Mouse (Mus musculus) midbrain, embryonic 10.5 days (tissue): Measurements from ENCODE around the gene Tnks2. TPM values are rescaled to one million over a fixed set of nuclear protein-coding genes. Genes with fewer than 3 reads are reported as not detected.
A peak's percentile ranks its signal among the peaks of the same experiment; 100 is the strongest.
"Not testable (repeated sequence)": the region's sequence is repeated elsewhere in the genome, so short reads cannot be mapped to it uniquely, and the experiment has no call there.

Source experiments
- DNase-seq: peaks from one replicate; pipeline ENCODE4 v3.0.0-alpha.2; 2017; ENCODE audit warnings: low spot score
- H3K27ac ChIP-seq: fragments of 300-500 bp; sonication (generic); replicated peaks from 2 replicates; pipeline ENCODE4 v1.5.1; 2016; ENCODE audit warnings: mild to moderate bottlenecking
- H3K27me3 ChIP-seq: fragments of 300-500 bp; sonication (generic); 2 replicates; pipeline ENCODE4 v1.6.1; 2016; ENCODE audit warnings: low read depth, mild to moderate bottlenecking; ENCODE audit not compliant: poor library complexity, severe bottlenecking
- H3K36me3 ChIP-seq: fragments of 300-500 bp; sonication (generic); 2 replicates; pipeline ENCODE4 v1.6.1; 2016; ENCODE audit warnings: mild to moderate bottlenecking, moderate library complexity
- H3K4me1 ChIP-seq: fragments of 300-500 bp; sonication (generic); 2 replicates; pipeline ENCODE4 v1.6.1; 2016
- H3K4me3 ChIP-seq: fragments of 300-500 bp; sonication (generic); 2 replicates; pipeline ENCODE4 v1.5.1; 2016; ENCODE audit warnings: mild to moderate bottlenecking, moderate library complexity
- H3K9me3 ChIP-seq: fragments of 300-500 bp; sonication (generic); replicated peaks from 2 replicates; pipeline ENCODE4 v1.6.1; 2016; ENCODE audit warnings: mild to moderate bottlenecking
- WGBS: fragments of 180-500 bp; shearing (Covaris S2); methylation state at CpG from one replicate; pipeline ENCODE4 v1.1.7; 2016; 5-methylcytosine and 5-hydroxymethylcytosine counted together
- polyA plus RNA-seq: library from polyadenylated mRNA; unstranded; fragments of >200 nt; fragmentation: Nextera tagmentation; extraction: Ambion mirVana; gene quantifications from 2 replicates; pipeline ENCODE4 v1.2.1, GENCODE M21; 2016

The Tnks2 gene
- polyA plus RNA-seq, 1 experiment from 2014 or later = 47.3 TPM

DNA sequence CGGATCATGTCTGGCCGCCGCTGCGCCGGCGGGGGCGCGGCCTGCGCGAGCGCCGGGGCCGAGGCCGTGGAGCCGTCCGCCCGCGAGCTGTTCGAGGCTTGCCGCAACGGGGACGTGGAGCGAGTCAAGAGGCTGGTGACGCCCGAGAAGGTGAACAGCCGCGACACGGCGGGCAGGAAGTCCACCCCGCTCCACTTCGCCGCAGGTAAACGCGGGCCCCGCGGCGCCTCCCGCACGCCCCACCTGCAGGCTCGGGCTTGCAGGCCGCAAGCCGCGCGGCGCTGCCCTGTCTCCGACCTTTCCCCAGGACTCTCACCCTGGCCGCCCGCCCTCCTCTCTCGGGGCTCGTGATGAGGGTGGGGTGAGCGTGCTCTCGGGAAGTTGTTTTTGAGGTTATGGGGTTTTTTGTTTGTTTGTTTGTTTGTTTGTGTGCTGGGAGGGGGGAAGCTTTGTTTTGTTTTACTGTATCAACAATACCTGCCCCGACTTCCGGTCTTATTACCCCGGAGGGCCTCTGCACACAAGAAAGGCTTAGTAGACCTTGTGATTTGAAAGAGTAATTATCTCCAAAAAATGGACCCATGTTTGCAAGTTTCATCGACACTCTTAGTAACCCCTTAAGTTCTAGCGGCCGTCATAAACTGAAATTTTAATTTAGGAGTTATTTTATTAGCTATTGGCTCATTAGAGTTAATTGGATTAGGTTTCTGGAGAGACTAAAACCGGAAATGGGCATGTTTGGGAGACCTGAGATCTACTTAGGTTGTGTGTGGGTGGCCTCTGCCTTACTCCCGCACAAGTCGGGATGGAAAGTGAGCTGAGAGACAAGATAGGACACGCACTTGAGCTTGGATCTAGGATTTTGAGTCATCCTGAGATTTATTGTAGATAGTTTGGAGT lies 750 bp downstream of the Tnks2 start:
- Histone ChIP-seq H3K9me3 (no peaks in the 10 kb centered on the region), H3K4me1 (peaks cover 25% of the 10 kb centered on the region), H3K27ac (peak overlapping the region; percentile 98), H3K36me3 (peaks cover 22% of the 10 kb centered on the region), H3K27me3 (no peaks in the 10 kb centered on the region), H3K4me3 (peak overlapping the region; percentile 98)
- peak; percentile 60 for DNase-seq
- under 1% methylated on average over 49 of the region's 62 CpGs for WGBS

DNA sequence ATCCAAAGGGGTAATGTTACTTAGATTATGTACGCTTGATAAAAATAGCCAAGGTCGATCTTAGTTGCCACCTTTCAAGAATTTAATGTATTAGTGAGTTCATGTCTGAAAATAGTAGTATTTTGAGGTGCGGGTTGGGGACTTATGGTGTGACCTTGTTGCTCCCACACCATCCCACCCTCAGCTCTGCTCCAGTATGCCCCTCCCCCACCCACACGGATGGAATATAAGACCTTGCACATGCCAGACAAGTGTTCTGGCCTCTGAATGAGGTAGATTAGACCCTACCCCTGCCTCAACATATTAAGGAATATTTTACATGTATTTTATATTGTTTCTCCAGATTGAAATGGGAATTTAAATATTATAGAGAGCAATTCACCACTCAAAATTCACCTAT lies 2.0 kb downstream of the Tnks2 start:
- H3K27me3 ChIP-seq = no peaks in the 10 kb centered on the region
- H3K27ac ChIP-seq = no peak overlapping the region
- peaks cover 25% of the 10 kb centered on the region for H3K4me1 ChIP-seq
- peak overlapping the region; percentile 98 for H3K4me3 ChIP-seq
- H3K36me3 ChIP-seq = peaks cover 34% of the 10 kb centered on the region
- DNase-seq = no peak
- WGBS = 62% methylated on average over 4 of the region's 4 CpGs
- no peaks in the 10 kb centered on the region for H3K9me3 ChIP-seq

DNA sequence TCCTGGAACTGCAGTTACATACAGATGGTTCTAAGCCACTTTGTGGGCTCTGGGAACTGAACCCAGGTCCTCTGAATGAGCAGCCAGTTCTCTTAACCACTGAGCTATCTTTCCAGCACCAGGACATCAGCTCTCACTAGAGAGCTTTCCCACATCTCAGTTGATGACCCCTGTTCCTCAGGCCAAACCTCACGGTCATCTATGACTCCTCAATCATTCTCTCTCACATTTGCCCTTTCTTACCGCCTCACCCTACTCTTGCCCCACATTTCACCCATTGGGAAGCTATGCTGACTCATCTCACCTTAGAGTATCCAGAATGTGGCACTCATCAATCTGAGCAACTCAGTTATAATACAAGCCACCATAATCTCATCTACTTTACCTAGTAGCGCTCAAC lies 6.3 kb downstream of the Tnks2 start:
- H3K36me3 ChIP-seq = peaks cover 65% of the 10 kb centered on the region
- WGBS = 94% methylated on average over 3 of the region's 3 CpGs

DNA sequence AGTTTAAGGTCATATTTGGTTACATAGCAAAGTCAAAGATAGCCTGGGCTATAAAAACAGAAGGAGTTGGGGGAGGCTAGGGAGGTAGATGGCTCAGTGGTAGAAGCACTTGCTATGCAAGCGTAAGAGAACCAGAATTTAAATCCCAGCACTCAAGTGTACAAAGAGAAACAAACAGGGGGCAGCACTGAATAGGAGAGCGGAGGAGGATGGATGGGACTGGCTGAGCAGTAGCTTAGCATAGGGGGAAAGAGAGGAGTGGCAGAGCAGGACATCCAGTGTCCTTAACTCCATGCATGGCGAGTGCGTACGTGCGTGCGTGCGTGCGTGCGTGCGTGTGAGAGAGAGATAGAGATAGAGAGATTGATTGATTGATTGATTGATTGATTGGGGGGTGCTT lies 9.8 kb downstream of the Tnks2 start:
- WGBS = 90% methylated on average over 11 of the region's 11 CpGs

More for the DNA sequence above, 6.3 kb downstream of the Tnks2 start:
- H3K27ac ChIP-seq = no peak overlapping the region
- H3K4me1 ChIP-seq = peaks cover 14% of the 10 kb centered on the region
- DNase-seq = no peak
- no peaks in the 10 kb centered on the region for H3K27me3 ChIP-seq
- H3K4me3 ChIP-seq = no peak overlapping the region
- no peaks in the 10 kb centered on the region for H3K9me3 ChIP-seq

DNA sequence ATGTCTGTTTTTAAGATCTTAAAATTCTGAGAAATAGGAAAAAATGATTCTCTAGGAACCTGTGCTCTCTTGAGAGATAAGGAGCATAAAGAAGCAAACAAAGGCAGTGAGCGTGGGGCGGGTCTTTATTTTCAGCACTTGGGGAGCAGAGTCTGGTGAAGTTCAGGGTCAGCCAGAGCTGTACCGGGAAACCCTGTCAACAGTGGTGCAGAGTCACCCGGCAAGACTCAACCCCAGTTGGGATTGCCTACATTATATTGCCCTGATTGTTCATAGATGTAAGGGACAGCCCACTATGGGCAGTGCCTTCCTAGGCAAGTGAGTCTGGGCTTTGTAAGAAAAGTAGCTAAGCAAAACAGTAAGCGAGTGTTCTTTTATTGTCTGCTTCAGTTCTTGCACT lies 11.9 kb downstream of the Tnks2 start:
- Histone ChIP-seq H3K36me3 (peaks cover 87% of the 10 kb centered on the region), H3K4me3 (no peak overlapping the region), H3K27ac (no peak overlapping the region), H3K27me3 (no peaks in the 10 kb centered on the region), H3K4me1 (no peaks in the 10 kb centered on the region), H3K9me3 (no peaks in the 10 kb centered on the region)
- WGBS = 93% methylated on average over 5 of the region's 5 CpGs
- DNase-seq = no peak

More for the DNA sequence above, 9.8 kb downstream of the Tnks2 start:
- no peak for DNase-seq
- Histone ChIP-seq H3K9me3 (no peaks in the 10 kb centered on the region), H3K27ac (no peak overlapping the region), H3K27me3 (no peaks in the 10 kb centered on the region), H3K4me3 (no peak overlapping the region), H3K4me1 (no peaks in the 10 kb centered on the region), H3K36me3 (peaks cover 88% of the 10 kb centered on the region)

DNA sequence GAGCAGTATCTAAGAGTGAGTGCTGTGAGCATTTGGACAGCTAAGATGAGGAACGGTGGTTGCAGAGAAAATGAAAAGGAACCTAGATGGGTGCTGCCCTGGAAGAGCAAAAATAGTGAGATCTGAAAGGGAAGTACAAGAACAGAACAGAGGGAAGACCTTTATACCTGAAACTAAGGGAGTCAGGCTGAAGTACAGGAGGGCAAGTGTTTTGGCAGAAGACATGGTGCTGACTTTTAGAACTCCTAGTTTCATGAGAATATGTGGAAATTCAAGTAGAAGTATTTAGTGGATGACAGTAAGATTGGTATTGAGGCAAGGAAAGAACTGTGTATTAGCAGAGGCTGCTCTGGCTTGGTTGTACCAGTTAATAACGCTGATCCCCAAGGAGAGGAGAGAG lies 19.8 kb downstream of the Tnks2 start:
- Histone ChIP-seq H3K36me3 (peaks cover 97% of the 10 kb centered on the region), H3K9me3 (no peaks in the 10 kb centered on the region), H3K4me1 (no peaks in the 10 kb centered on the region), H3K27ac (no peak overlapping the region), H3K27me3 (no peaks in the 10 kb centered on the region), H3K4me3 (no peak overlapping the region)
- WGBS = 91% methylated on average over 2 of the region's 2 CpGs
- DNase-seq = no peak

DNA sequence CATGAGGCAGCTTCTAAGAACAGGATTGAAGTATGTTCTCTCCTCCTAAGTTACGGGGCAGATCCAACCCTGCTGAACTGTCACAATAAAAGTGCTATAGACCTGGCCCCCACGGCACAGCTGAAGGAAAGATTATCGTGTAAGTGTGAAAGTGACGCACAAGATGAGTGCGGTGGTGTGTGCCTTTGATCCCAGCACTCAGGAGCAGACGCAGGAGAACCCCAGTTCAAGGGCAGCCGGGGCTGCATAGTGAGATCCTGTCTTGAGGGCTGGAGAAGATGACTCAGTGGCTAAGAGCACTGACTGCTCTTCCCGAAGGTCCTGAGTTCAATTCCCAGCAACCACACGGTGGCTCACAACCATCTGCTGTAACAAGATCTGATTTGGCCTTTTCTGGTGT lies 23.8 kb downstream of the Tnks2 start:
- Histone ChIP-seq H3K4me3 (no peak overlapping the region), H3K36me3 (peaks cover 98% of the 10 kb centered on the region), H3K27ac (no peak overlapping the region), H3K27me3 (no peaks in the 10 kb centered on the region), H3K9me3 (no peaks in the 10 kb centered on the region), H3K4me1 (no peaks in the 10 kb centered on the region)
- 95% methylated on average over 9 of the region's 9 CpGs for WGBS
- DNase-seq = no peak

DNA sequence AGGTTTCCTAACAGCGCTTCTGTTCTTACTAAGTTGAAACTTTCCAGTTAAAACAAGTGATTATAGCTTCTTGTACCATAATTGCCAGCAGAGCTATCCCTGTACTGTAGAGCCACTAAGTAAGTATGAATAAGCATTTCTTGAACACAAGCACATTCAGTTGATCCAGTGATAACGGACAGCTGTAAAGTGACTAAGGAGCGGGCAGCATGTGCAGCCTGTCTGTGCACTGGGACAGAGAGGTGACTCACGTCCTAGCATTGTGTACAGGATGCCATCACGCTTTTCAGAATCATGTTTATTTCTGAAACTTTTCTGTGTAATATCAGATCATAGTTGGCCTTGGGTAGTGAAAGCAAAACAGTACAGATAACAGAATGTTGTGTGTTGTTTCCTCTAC lies 26.4 kb downstream of the Tnks2 start:
- Histone ChIP-seq H3K27ac (no peak overlapping the region), H3K36me3 (peaks cover 97% of the 10 kb centered on the region), H3K4me1 (no peaks in the 10 kb centered on the region), H3K4me3 (no peak overlapping the region), H3K9me3 (no peaks in the 10 kb centered on the region), H3K27me3 (no peaks in the 10 kb centered on the region)
- WGBS = 94% methylated on average over 5 of the region's 5 CpGs
- no peak for DNase-seq

DNA sequence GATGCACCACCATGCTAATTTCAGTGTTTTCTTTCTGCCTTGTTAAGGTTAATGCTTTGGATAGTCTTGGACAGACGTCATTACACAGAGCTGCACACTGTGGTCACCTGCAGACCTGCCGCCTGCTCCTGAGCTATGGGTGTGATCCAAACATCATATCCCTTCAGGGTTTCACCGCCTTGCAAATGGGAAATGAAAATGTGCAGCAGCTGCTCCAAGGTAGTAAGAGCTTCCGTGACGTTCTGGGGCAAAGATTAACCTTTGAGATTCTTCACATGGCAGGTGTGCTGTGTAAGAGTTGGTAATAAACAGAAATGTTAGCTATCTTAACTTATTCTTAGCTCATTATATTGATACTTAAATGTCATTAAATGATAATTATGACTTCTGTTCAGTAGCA lies 31.9 kb downstream of the Tnks2 start:
- Histone ChIP-seq H3K27ac (no peak overlapping the region), H3K4me3 (no peak overlapping the region), H3K9me3 (no peaks in the 10 kb centered on the region), H3K4me1 (no peaks in the 10 kb centered on the region), H3K36me3 (peaks cover 97% of the 10 kb centered on the region), H3K27me3 (no peaks in the 10 kb centered on the region)
- 94% methylated on average over 5 of the region's 5 CpGs for WGBS
- DNase-seq = no peak

DNA sequence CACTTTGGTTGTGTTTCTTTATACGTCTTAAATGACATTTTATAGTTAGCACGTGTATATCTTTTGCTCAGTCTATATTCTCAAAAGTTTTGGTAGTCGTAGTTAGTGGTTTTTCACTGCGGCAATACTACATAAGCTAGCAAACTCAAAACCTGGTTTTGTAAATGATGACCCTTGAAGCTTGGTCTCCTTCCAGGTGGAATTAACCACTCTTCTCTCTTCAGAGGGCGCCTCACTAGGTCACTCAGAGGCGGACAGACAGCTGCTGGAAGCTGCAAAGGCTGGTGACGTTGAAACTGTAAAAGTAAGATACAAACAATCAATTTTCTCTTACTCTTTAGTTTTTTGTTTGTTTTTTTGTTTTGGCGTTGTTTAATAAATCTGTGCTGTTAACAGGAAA lies 33.4 kb downstream of the Tnks2 start:
- no peak for DNase-seq
- Histone ChIP-seq H3K27me3 (no peaks in the 10 kb centered on the region), H3K4me1 (no peaks in the 10 kb centered on the region), H3K36me3 (peaks cover 95% of the 10 kb centered on the region), H3K4me3 (no peak overlapping the region), H3K27ac (no peak overlapping the region), H3K9me3 (no peaks in the 10 kb centered on the region)
- 93% methylated on average over 8 of the region's 8 CpGs for WGBS

DNA sequence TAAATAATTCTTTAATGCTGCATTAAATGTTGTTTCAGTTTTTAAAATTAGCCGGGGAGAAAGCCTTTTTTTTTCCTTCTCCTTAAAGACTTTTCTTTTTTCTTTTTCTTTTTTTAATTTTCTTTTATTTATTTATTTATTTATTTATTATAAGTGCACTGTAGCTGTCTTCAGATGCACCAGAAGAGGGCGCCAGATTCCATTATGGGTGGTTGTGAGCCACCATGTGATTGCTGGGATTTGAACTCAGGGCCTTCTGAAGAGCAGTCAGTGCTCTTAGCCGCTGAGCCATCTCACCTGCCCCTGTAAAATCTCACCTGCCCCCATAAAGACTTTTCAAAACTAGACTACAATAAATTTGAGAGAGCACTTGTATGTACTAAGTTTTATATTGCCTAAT lies 34.6 kb downstream of the Tnks2 start:
- H3K36me3 ChIP-seq = peaks cover 95% of the 10 kb centered on the region
- not testable (repeated sequence) for DNase-seq, H3K4me1 ChIP-seq, H3K27me3 ChIP-seq, H3K27ac ChIP-seq, H3K9me3 ChIP-seq, H3K4me3 ChIP-seq
- 83% methylated on average over 3 of the region's 3 CpGs for WGBS

DNA sequence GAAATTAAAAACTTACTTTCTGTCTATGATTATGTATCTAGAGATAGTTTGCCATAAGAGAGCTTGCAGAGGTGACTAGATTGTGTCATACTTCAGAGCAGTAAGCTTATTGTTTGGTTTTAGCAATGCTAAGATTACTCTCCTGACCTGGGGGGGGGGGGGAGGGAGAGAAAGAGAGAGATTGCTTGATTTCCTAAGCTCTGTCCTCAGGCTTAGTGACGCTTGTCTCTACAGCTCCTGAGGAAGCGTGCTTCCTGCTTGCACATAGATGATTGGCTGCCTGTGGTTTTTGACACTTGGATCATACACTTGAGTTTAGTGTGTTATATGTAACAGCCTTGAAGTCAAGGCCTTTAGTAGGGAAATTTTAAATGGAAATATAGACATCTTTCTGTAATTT lies 40.6 kb downstream of the Tnks2 start:
- H3K36me3 ChIP-seq = peaks cover 98% of the 10 kb centered on the region
- WGBS = 93% methylated on average over 2 of the region's 2 CpGs
- H3K4me3 ChIP-seq = no peak overlapping the region
- H3K27ac ChIP-seq = no peak overlapping the region
- no peaks in the 10 kb centered on the region for H3K27me3 ChIP-seq
- no peaks in the 10 kb centered on the region for H3K4me1 ChIP-seq
- no peaks in the 10 kb centered on the region for H3K9me3 ChIP-seq
- DNase-seq = no peak

DNA sequence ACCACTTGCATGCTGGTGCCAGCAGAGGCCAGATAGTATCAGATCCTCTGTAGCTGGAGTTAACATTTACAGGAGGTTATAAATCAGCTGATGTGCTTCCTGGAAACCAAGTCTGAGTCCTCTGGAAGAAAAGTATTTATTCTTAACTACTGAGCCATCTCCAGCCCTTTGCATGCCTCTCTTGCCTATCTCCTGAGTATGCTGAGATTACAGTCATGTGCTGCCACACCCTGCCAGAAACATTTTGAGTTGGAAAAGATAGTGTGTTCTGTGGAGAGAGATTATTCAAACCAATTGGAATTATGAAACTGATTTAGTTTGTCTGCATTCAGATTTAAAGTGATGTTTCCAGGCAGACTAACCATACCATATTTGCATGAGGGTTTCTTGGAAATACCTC lies 43.3 kb downstream of the Tnks2 start:
- no peak overlapping the region for H3K27ac ChIP-seq
- no peak for DNase-seq
- H3K4me1 ChIP-seq = no peaks in the 10 kb centered on the region
- H3K36me3 ChIP-seq = peaks cover 100% of the 10 kb centered on the region
- no peak overlapping the region for H3K4me3 ChIP-seq
- no peaks in the 10 kb centered on the region for H3K27me3 ChIP-seq
- H3K9me3 ChIP-seq = no peaks in the 10 kb centered on the region
